Mouse (Mus musculus): ENCODE results near the gene Bfsp2.
"Not testable (repeated sequence)": the region's sequence is repeated elsewhere in the genome, so short reads cannot be mapped to it uniquely, and the experiment has no call there.

The Bfsp2 gene

GRCm38 (mm10) chr9:103431718-103432117, 48.5 kb downstream of the Bfsp2 start:
- CTCF ChIA-PET = interaction anchor here (1.0 kb wide), 1 partner anchor 29 kb away, joined by 3 read pairs; no protein-coding TSS in a partner anchor

DNA sequence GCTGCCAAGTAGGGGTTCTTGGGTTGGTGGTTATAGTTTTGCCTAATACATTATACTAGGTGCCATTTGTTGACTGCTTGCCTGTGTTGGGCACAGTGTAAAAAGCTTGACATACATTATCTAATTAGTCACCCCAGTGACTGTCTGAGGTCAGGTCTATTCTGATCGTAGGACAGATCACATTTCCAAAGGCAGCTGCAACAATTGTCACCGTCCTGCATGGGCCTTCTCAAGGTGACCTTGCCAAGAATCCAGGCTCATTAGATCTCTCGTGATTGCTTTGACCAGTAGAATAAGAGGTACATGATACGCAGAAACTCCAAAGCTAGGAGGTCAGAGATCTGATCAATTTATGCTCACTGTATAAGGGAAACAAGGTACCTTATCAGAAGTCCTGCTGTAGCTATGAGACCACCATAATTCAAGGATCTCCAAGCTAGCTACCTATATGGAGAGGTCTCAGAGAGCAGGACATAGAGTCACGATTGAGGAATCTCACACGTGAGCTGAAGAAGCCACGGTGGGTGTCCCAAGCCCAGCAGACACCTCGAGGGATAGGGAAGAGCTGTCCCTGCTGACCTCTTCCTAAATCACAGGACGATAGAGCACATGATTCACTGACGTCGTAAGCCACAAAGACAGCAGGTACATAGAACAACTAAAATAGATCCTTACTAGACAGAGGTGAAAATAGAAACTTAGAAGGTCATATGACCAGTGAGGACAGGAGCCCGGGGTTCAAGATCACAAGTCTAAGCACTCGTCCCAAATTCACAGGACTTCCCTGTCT, 49.6 kb downstream of the Bfsp2 start:
- CTCF ChIA-PET = interaction anchor here (1.0 kb wide), 1 partner anchor 28 kb away, joined by 3 read pairs; no protein-coding TSS in a partner anchor

DNA sequence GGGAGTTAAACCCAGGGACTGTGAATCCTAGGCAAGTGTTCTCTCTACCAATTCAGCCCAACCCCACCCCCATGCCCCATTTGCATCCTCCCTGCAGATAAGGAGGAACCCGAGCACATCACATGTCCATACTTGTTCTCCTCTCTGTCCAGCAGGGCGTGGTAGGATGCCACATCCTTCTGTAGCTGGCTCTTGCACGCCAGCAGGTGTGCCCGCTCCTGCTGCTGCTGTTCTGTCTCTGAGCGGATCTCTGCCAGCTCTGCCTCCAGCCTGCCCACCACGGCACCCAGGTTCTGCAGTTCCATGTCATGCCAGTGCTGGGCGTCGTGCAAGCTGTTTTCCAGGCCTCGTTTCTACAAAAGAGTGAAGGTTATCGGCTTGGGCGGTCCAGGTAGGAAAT, 53.8 kb downstream of the Bfsp2 start:
- CTCF ChIA-PET = interaction anchor here (1.0 kb wide), 1 partner anchor 199 kb away, joined by 3 read pairs; no protein-coding TSS in a partner anchor

DNA sequence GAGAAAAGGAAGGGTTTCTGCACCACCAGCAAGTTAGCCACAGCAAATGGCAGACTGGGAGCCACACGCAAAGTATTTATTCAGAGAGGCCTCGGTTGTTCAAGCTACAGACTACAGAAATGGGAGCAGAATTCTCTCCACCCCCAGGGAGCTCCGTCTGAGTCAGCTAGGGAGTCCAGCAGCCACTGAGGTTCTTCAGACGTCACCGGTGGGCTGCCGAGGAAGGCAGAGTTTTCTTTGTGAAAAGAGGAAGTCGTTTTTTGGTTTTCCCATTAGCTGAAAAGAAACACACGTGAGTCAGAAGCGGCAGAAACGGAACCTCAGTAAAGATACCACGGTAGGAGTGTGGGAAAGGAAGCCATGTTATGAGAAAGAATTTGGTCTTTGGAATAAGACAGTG, 55.4 kb downstream of the Bfsp2 start:
- CTCF ChIA-PET = interaction anchor here (0.8 kb wide), 1 partner anchor 47 kb away, joined by 4 read pairs; no protein-coding TSS in a partner anchor

- CTCF ChIA-PET = interaction anchor here (0.7 to 0.8 kb wide), 2 partner anchors 175 to 258 kb away, joined by 3 to 11 read pairs; no protein-coding TSS in a partner anchor
Measured at GRCm38 (mm10) chr9:103423951-103424350, 56.3 kb downstream of the Bfsp2 start.

GRCm38 (mm10) chr9:103423384-103423783, 56.8 kb downstream of the Bfsp2 start:
- CTCF ChIA-PET = interaction anchor here (0.5 to 0.8 kb wide), 3 partner anchors 170 to 259 kb away, joined by 3 to 11 read pairs (median 4); no protein-coding TSS in a partner anchor

- CTCF ChIA-PET = interaction anchor here (0.5 kb wide), 1 partner anchor 170 kb away, joined by 4 read pairs; no protein-coding TSS in a partner anchor
Measured at GRCm38 (mm10) chr9:103422847-103423246, 57.4 kb downstream of the Bfsp2 start.

DNA sequence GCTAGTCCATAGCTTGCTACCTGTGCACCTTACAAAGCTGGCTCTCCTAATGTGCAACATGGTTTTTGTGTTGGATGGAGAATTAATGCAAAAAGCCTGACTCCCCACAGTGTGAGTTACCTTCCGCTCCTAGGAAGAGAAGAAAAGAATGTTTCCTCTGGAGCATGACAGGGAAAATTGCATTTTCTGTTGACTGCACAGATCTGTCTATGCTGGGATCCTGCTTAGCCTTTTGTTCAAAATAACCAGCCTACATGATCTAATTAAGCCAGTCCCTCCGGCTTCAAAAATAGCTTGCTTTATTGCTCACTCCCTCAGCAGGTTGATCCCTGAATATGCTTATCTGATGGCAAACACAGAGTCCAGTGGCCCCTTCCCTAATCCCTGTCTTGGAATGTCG, 59.4 kb downstream of the Bfsp2 start:
- CTCF ChIA-PET = no interaction called here

GRCm38 (mm10) chr9:103418786-103419185, 61.4 kb downstream of the Bfsp2 start:
- CTCF ChIA-PET = interaction anchor here (0.6 kb wide), 1 partner anchor 849 kb away, joined by 7 read pairs; no protein-coding TSS in a partner anchor

GRCm38 (mm10) chr9:103418267-103418666, 62.0 kb downstream of the Bfsp2 start:
- CTCF ChIA-PET = not testable (repeated sequence)

DNA sequence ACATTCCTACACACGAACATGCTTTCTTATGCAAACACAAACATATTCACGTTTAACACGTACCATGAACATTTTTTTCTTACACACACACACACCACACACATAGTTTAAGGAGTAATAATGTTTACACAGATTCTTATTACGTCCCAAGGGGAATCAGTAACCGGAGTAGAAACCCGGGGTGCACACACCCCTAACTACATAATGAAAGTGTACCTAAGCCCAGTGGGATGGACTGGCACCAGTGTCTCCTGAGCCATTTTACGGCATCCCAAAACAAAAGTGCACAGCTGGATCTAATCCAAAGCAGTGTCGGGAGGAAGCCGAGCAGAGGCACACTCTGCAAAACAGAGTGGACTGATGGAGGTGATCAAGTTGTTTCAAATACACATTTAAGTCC, 66.8 kb downstream of the Bfsp2 start:
- CTCF ChIA-PET = no interaction called here

DNA sequence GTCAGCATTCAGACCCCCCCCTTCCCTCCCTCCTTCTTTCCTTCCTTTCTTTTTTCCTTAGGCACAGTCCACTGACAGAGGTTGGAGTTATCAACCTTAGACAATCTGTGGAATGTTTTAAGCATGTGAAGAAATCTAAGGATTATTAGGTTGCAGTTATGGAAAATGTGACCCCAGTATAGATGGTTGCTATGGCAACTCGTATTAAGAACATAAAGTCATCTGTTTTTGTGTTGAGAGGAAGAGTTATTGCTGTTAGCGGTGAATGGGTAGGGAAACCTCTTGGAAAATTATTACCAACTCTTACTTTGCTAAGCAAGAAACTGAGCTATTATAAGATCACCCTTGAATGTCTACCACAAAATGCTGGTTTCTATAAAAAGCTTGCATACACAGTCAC, 71.1 kb downstream of the Bfsp2 start:
- CTCF ChIA-PET = no interaction called here

- CTCF ChIA-PET = no interaction called here
Measured at GRCm38 (mm10) chr9:103408136-103408777, 72.0 kb downstream of the Bfsp2 start.

DNA sequence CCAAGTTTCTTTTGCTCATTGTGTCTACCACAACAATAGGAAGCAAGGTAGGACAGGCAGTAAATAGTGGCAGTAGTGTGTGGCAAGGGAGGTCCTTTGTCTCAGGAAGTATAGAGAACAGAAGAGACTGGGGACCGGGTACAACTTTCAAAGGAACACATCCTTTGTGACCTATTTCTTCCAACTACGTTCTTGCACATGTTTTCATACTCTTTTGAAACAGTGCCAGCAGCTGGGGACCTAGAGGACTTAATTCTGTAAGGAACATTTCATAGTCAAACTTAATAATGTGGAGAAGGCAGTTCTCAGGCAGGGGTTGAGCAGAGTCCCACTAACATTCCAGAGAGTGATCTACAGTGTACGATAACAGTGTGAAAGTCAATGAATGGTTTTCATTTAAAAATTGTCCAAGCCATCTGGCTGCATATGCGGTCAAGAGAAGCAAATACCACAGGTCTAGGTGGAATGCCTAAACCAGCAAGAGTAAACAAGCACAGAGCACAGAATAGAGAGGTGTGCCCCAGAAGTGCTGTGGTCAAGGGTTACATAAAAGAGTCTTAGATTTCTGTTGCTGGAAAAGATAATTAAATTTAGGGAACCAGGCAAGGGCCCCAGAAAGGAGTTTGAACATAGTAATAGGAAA, 76.8 kb downstream of the Bfsp2 start:
- CTCF ChIA-PET = interaction anchor here (1.0 kb wide), 1 partner anchor 28 kb away, joined by 3 read pairs; no protein-coding TSS in a partner anchor

DNA sequence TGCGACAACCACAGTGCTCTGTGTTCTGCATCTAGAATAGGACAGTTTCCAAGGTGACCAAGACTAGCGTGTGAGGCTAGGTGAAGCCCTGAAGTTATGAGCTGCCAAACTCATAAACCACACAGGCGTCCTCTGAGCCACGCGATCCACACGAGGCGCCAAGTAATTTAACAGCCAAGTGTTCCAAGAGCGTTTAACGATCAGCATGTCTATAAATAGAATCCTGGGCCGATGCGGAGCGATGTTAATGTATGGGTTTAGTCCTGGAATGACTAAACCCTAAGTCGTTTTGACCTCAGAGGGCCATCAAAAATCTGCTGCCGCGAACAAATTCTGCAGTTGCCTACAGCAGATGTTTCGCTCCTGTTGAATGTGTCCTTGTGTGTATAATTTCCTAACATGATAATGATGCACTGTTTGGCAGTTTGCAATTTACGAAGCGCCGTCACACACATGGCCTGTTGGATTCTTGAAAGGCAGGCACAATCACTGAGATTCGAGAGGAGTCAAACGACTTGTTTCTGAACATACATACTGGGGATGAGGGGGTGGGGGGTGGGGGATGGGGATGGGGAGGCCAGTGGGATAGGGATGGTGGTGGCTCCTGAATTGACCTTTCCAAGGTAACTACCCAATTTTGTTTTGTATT, 81.6 kb downstream of the Bfsp2 start:
- CTCF ChIA-PET = no interaction called here

DNA sequence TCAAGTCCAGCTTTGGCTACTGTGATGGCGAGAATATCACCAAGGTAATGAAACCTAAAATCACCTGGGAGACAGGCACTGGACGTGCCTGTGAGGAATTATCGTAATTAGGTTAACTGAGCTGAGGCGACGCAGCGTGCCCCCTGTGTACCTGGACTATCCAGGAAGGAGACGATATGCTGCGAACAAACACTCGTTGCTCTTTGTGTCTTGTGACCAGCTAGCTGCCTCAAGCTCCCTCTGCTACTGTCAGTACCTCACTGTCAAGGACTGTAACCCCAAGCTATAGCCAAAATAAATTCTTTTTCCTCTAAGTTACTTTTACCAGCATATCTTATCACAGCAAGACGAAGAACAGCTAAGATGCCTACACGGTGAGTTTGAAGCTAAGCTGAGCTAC, 87.0 kb downstream of the Bfsp2 start:
- CTCF ChIA-PET = interaction anchor here (0.5 kb wide), 1 partner anchor 16 kb away, joined by 3 read pairs; no protein-coding TSS in a partner anchor

DNA sequence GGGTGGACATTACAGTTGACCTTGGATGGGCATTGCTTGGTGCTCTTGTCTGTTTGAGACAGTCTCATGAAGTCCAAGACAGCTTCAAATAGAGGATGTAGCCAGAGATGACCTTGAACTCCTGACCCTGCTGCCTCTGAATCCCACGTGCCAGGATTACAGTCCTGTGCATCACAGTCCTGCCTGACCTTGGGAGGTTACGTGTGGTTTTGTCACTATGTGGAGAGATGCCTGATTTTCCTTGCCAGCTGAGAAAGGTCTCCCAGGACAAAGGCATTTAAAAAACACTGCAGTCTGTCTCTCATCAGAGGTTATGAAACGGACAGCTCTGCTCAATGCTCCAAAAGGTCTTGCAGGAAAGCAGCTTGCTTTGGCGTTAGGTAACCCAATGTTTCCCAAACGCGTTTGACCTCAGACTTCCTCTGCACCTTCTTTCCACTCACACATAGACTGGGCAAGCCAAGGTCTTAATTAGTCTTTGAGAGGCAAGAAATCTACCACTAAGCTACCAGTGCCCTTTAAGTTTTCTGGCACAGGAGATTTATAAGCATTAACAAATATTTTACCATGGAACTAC, 88.3 kb downstream of the Bfsp2 start:
- CTCF ChIA-PET = no interaction called here

DNA sequence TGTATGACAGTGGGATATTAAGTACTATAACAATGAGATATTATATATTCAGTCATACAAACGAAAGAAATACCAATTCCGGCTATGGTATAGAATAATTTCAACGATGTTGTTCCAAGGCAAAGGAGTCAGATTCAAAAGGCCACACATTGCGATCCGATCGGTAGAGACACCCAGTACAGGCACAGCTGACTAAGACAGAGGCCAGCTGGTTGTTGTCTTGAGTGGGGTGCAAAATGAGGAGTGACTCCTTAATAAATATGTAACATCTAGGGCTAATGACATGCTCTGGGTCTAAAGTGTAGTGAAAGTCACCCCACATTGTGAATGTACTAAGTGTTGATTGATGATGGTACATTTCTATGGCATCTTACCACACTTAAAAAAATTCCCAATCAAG, 91.0 kb downstream of the Bfsp2 start:
- CTCF ChIA-PET = no interaction called here

DNA sequence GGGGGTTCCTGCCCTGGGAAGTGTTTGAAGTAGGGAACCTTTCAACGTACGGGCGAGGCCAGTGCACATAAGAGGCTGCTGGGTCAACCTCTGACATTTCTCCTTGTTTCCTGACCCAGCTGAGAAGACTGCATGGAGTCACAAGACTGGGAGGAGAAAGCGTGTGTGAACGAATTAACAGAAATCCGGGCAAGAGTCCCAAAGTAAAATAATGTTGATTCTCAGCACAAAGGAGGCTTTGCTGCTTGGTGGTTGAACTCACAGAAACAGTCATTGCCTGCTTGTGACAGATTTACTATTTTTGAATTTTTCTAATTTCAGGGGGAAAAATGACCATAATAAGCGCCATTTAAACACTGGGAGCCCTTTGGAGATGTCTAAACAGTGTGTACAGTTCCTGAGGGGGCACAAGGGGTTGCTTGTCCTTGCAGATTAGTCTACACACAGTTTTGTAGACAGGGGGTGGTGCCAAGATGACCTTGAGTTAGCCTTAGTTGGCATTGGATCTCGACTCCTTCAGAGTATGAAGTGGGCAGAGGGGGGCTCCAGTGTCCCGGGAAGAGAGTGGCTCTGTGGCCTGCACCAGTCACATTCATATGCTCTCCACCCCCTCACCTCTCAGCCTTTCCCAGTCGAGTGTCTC, 93.1 kb downstream of the Bfsp2 start:
- CTCF ChIA-PET = no interaction called here

- CTCF ChIA-PET = no interaction called here
Measured at GRCm38 (mm10) chr9:103386573-103386972, 93.6 kb downstream of the Bfsp2 start.

GRCm38 (mm10) chr9:103385600-103385999, 94.6 kb downstream of the Bfsp2 start:
- CTCF ChIA-PET = no interaction called here
